Comparison of ENCODE assay signal across 1 mouse cellular context in genomic region chr16:31170297-31170696, GRCm38 (mm10).
TF ChIP-seq lines count a peak whose summit lies in the region.

No protein-coding gene starts in this region.

TF ChIP-seq in CH12.LX, 34 proteins besides CTCF, POLR2A, EP300 and RAD21 (continued from another document):
- peak; percentile 12; the same call in 1 of the 2 replicates for TF ChIP-seq SMC3 (IDR thresholded peaks at IDR 0.05; ENCODE audit: low read depth, low read length)
TF ChIP-seq in CH12.LX: peak in this region for 1.
